Mouse (Mus musculus): ENCODE measurements around the gene Draxin. TPM values are rescaled to one million over a fixed set of nuclear protein-coding genes. Genes with fewer than 3 reads are reported as not detected.
A peak's percentile ranks its signal among the peaks of the same experiment; 100 is the strongest.

Draxin gene
- polyA plus RNA-seq, 1 experiment = 5.6 TPM

GRCm38 (mm10) chr4:148104146-148104545 is 26.4 kb downstream of the Draxin start:
- no peak overlapping the region for H3K4me3 ChIP-seq (replicated peaks; ENCODE audit: control insufficient read depth, low read depth, low read length)
- WGBS = 86% methylated on average over 3 of the region's 3 CpGs
- TF ChIP-seq CTCF (IDR thresholded peaks at IDR 0.05; ENCODE audit: control insufficient read depth, insufficient read depth, low read length) (no peak), POLR2A (IDR thresholded peaks at IDR 0.05; ENCODE audit: borderline replicate concordance, control insufficient read depth, low read depth, low read length) (no peak)
- H3K27ac ChIP-seq (ENCODE audit: control insufficient read depth, insufficient read depth, low read depth, low read length, poor library complexity) = no peak overlapping the region
- H3K4me1 ChIP-seq (ENCODE audit: control insufficient read depth, insufficient read depth, low read length) = no peaks in the 10 kb centered on the region

- no peak for TF ChIP-seq POLR2A (IDR thresholded peaks at IDR 0.05; ENCODE audit: borderline replicate concordance, control insufficient read depth, low read depth, low read length)
- TF ChIP-seq CTCF (IDR thresholded peaks at IDR 0.05; ENCODE audit: control insufficient read depth, insufficient read depth, low read length) = peak; percentile 21; the same call in 1 of the 2 replicates
- H3K4me1 ChIP-seq (ENCODE audit: control insufficient read depth, insufficient read depth, low read length) = no peaks in the 10 kb centered on the region
- no peak overlapping the region for H3K27ac ChIP-seq (ENCODE audit: control insufficient read depth, insufficient read depth, low read depth, low read length, poor library complexity)
- no peak overlapping the region for H3K4me3 ChIP-seq (replicated peaks; ENCODE audit: control insufficient read depth, low read depth, low read length)
- 18% methylated on average over 29 of the region's 29 CpGs for WGBS
Measured at GRCm38 (mm10) chr4:148101801-148102527, 28.5 kb downstream of the Draxin start.

- Histone ChIP-seq H3K4me3 (replicated peaks; ENCODE audit: control insufficient read depth, low read depth, low read length) (no peak overlapping the region), H3K27ac (ENCODE audit: control insufficient read depth, insufficient read depth, low read depth, low read length, poor library complexity) (no peak overlapping the region), H3K4me1 (ENCODE audit: control insufficient read depth, insufficient read depth, low read length) (no peaks in the 10 kb centered on the region)
- TF ChIP-seq CTCF (IDR thresholded peaks at IDR 0.05; ENCODE audit: control insufficient read depth, insufficient read depth, low read length) (no peak), POLR2A (IDR thresholded peaks at IDR 0.05; ENCODE audit: borderline replicate concordance, control insufficient read depth, low read depth, low read length) (no peak)
- 33% methylated on average over 3 of the region's 3 CpGs for WGBS
Measured at GRCm38 (mm10) chr4:148098666-148099065, 31.8 kb downstream of the Draxin start.

- 70% methylated on average over 2 of the region's 2 CpGs for WGBS
- Histone ChIP-seq H3K4me3 (replicated peaks; ENCODE audit: control insufficient read depth, low read depth, low read length) (no peak overlapping the region), H3K27ac (ENCODE audit: control insufficient read depth, insufficient read depth, low read depth, low read length, poor library complexity) (no peak overlapping the region), H3K4me1 (ENCODE audit: control insufficient read depth, insufficient read depth, low read length) (no peaks in the 10 kb centered on the region)
- TF ChIP-seq CTCF (IDR thresholded peaks at IDR 0.05; ENCODE audit: control insufficient read depth, insufficient read depth, low read length) (no peak), POLR2A (IDR thresholded peaks at IDR 0.05; ENCODE audit: borderline replicate concordance, control insufficient read depth, low read depth, low read length) (no peak)
Measured at GRCm38 (mm10) chr4:148097936-148098335, 32.6 kb downstream of the Draxin start.

GRCm38 (mm10) chr4:148095081-148095480 is 35.4 kb downstream of the Draxin start:
- Histone ChIP-seq H3K4me1 (ENCODE audit: control insufficient read depth, insufficient read depth, low read length) (no peaks in the 10 kb centered on the region), H3K4me3 (replicated peaks; ENCODE audit: control insufficient read depth, low read depth, low read length) (no peak overlapping the region), H3K27ac (ENCODE audit: control insufficient read depth, insufficient read depth, low read depth, low read length, poor library complexity) (no peak overlapping the region)
- TF ChIP-seq CTCF (IDR thresholded peaks at IDR 0.05; ENCODE audit: control insufficient read depth, insufficient read depth, low read length) (no peak), POLR2A (IDR thresholded peaks at IDR 0.05; ENCODE audit: borderline replicate concordance, control insufficient read depth, low read depth, low read length) (no peak)
- WGBS = 82% methylated on average over 4 of the region's 4 CpGs

- Histone ChIP-seq H3K4me1 (ENCODE audit: control insufficient read depth, insufficient read depth, low read length) (no peaks in the 10 kb centered on the region), H3K4me3 (replicated peaks; ENCODE audit: control insufficient read depth, low read depth, low read length) (no peak overlapping the region), H3K27ac (ENCODE audit: control insufficient read depth, insufficient read depth, low read depth, low read length, poor library complexity) (no peak overlapping the region)
- 80% methylated on average over 5 of the region's 5 CpGs for WGBS
- no peak for TF ChIP-seq CTCF (IDR thresholded peaks at IDR 0.05; ENCODE audit: control insufficient read depth, insufficient read depth, low read length)
Measured at GRCm38 (mm10) chr4:148094161-148094560, 36.3 kb downstream of the Draxin start.

- 77% methylated on average over 11 of the region's 11 CpGs for WGBS
- no peak overlapping the region for H3K27ac ChIP-seq (ENCODE audit: control insufficient read depth, insufficient read depth, low read depth, low read length, poor library complexity)
- peaks cover 3% of the 10 kb centered on the region; the same call in 1 of the 2 replicates for H3K4me1 ChIP-seq (ENCODE audit: control insufficient read depth, insufficient read depth, low read length)
- TF ChIP-seq POLR2A (IDR thresholded peaks at IDR 0.05; ENCODE audit: borderline replicate concordance, control insufficient read depth, low read depth, low read length) = no peak
- TF ChIP-seq CTCF (IDR thresholded peaks at IDR 0.05; ENCODE audit: control insufficient read depth, insufficient read depth, low read length) = no peak
- no peak overlapping the region for H3K4me3 ChIP-seq (replicated peaks; ENCODE audit: control insufficient read depth, low read depth, low read length)
Measured at GRCm38 (mm10) chr4:148092551-148093271, 37.8 kb downstream of the Draxin start.

- H3K4me3 ChIP-seq (replicated peaks; ENCODE audit: control insufficient read depth, low read depth, low read length) = no peak overlapping the region
- 88% methylated on average over 1 of the region's 1 CpGs for WGBS
- H3K4me1 ChIP-seq (ENCODE audit: control insufficient read depth, insufficient read depth, low read length) = peaks cover 3% of the 10 kb centered on the region; the same call in 1 of the 2 replicates
- no peak overlapping the region for H3K27ac ChIP-seq (ENCODE audit: control insufficient read depth, insufficient read depth, low read depth, low read length, poor library complexity)
- TF ChIP-seq POLR2A (IDR thresholded peaks at IDR 0.05; ENCODE audit: borderline replicate concordance, control insufficient read depth, low read depth, low read length) (no peak), CTCF (IDR thresholded peaks at IDR 0.05; ENCODE audit: control insufficient read depth, insufficient read depth, low read length) (no peak)
Measured at GRCm38 (mm10) chr4:148091181-148091580, 39.3 kb downstream of the Draxin start.
